Mouse (Mus musculus) ovary, postnatal 10 days (tissue): Measurements from ENCODE around the gene Olfr867.

Experiments used
- DNase-seq: peaks from one replicate; pipeline ENCODE4 v3.0.0; 2022; ENCODE audit warnings: low spot score

The Olfr867 gene

DNA sequence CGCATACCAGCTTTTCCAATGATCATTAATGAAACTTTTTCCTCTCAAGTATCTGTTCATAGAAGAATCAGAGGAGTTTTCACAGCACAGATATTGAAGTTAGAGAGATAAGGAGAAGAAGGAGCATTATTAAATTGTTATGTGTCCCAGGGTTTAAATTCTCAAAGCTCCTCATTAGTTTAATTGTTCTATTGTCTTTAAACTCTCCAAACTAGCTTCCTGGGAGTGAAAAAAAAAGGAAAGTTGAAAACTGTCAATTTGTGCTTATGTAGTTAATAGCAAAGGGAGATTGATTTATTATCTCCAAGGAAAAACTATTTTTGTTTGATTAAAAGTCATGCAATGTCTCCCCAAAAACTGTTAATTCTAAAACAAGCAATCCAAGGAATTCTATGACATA lies at the start of gene Olfr867:
Gene Olfr867, minus strand, starts transcription at position 101 of the 400 bp plus-strand sequence.
- no peak for DNase-seq

- DNase-seq, result no peak
Observed at GRCm38 (mm10) chr9:20098326-20098725, 41.0 kb upstream of the Olfr867 start, which contains the start of gene Olfr868. Gene Olfr868 (plus strand): TSS chr9:20098626.

- no peak for DNase-seq
Observed at GRCm38 (mm10) chr9:20073523-20074177, 16.3 kb upstream of the Olfr867 start.

- DNase-seq, result no peak
Observed at GRCm38 (mm10) chr9:20071291-20071690, 13.9 kb upstream of the Olfr867 start.

- DNase-seq, result no peak
Observed at GRCm38 (mm10) chr9:20070236-20070635, 12.9 kb upstream of the Olfr867 start.

DNA sequence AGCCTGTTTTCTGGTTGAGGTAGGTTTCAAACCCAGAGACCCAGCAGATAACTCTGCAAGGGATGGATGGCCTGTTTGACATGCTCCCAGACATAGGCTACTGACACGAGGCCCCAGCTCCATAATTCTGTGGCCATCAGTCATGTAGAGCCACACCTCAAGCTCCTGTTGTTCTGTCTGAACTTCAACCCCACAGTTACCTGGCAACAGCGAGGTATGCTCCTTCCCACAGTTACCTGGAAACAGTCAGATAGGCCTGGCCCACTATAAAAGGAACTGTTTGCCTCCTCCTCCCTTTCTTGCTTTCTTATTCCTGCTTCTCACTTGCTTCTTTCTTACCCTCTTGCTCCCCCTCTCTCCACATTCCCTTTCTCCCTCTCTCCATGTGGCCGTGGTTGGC lies 9.4 kb downstream of the Olfr867 start:
- DNase-seq, result no peak

GRCm38 (mm10) chr9:20027935-20028334 lies 29.4 kb downstream of the Olfr867 start, which contains the start of gene Olfr866:
Gene Olfr866 (minus strand): TSS chr9:20028035.
- no peak for DNase-seq
